Mouse (Mus musculus) 3134 (cell line): ENCODE results near the gene Wdfy2.

Source experiments
- DNase-seq: peaks from one replicate; pipeline ENCODE4 v3.0.0-alpha.2; 2011; ENCODE audit warnings: low spot score; ENCODE audit not compliant: insufficient read length; ENCODE audit errors: extremely low read depth

The Wdfy2 gene

GRCm38 (mm10) chr14:63002588-63002987 is 165.1 kb downstream of the Wdfy2 start:
- DNase-seq = no peak
